Mouse (Mus musculus) G1E (cell line): Measurements from ENCODE around the gene Rps6ka5. TPM values are rescaled to one million over a fixed set of nuclear protein-coding genes. Genes with fewer than 3 reads are reported as not detected.

Experiments used
- ATAC-seq: 2 replicates; pipeline ENCODE4 v1.8.0; 2016; ENCODE audit warnings: mild to moderate bottlenecking; ENCODE audit not compliant: insufficient number of reproducible peaks, poor library complexity, low FRiP score, severe bottlenecking; ENCODE audit errors: extremely low read depth
- DNase-seq: peaks from one replicate; pipeline ENCODE4 v3.0.0; 2012; ENCODE audit warnings: low spot score
- H3K27me3 ChIP-seq: 2 replicates; pipeline ENCODE4 v1.6.1; 2012; ENCODE audit warnings: mild to moderate bottlenecking, low read length, inconsistent platforms; ENCODE audit not compliant: insufficient read depth
- H3K36me3 ChIP-seq: replicated peaks from 2 replicates; pipeline ENCODE3; 2012; ENCODE audit warnings: mild to moderate bottlenecking, inconsistent platforms
- H3K4me1 ChIP-seq: 2 replicates; pipeline ENCODE4 v1.6.1; 2012; ENCODE audit warnings: low read depth, low read length, inconsistent platforms, mixed read lengths; ENCODE audit not compliant: insufficient read depth
- H3K4me3 ChIP-seq: 2 replicates; pipeline ENCODE4 v1.5.1; 2012; ENCODE audit warnings: low read depth, mild to moderate bottlenecking, inconsistent platforms, low read length, moderate library complexity, mixed read lengths
- H3K9me3 ChIP-seq: replicated peaks from 2 replicates; pipeline ENCODE4 v1.6.1; 2012; ENCODE audit warnings: inconsistent platforms
- CTCF ChIP-seq: IDR thresholded peaks from 2 replicates; pipeline ENCODE4 v1.5.1; 2012; ENCODE audit warnings: low read depth, low read length, inconsistent platforms, mixed read lengths
- GATA1 ChIP-seq: IDR thresholded peaks from 2 replicates; pipeline ENCODE4 v1.6.1; 2012; ENCODE audit warnings: borderline replicate concordance, low read length, inconsistent platforms, mixed read lengths
- GATA2 ChIP-seq: IDR thresholded peaks from 2 replicates; pipeline ENCODE4 v1.6.1; 2012; ENCODE audit warnings: low read depth, low read length, inconsistent platforms, borderline replicate concordance
- POLR2AphosphoS5 ChIP-seq: IDR thresholded peaks from 2 replicates; pipeline ENCODE4 v1.6.1; 2012; ENCODE audit warnings: low read depth, low read length, inconsistent platforms; ENCODE audit not compliant: insufficient replicate concordance
- TAL1 ChIP-seq: conservative IDR thresholded peaks from 2 replicates; pipeline ENCODE4 v1.6.1; 2012; ENCODE audit warnings: low read depth, low read length, inconsistent platforms, mixed read lengths
- polyA plus RNA-seq: library from polyadenylated mRNA; stranded (reverse); fragments of >175 nt; gene quantifications from 2 replicates; pipeline ENCODE4 v1.2.3, GENCODE M21; 2012
- total RNA-seq, 2 experiments: library from RNA; stranded (forward) in 1 of 2; stranded (reverse) in 1 of 2; fragments of 200-1000 nt in 1 of 2; fragments of >200 nt in 1 of 2; fragmentation: Nextera tagmentation in 1 of 2; gene quantifications; 2 replicates each; pipeline ENCODE4 v1.2.3; 2014 to 2017

Gene Rps6ka5
- total and polyA plus RNA-seq, 3 experiments = 12.6 to 52.2 (median 41.5) TPM

- no peak overlapping the region; the same call in 1 of the 2 replicates for H3K4me3 ChIP-seq
- peaks cover 32% of the 10 kb centered on the region for H3K36me3 ChIP-seq
- ATAC-seq (peak; percentile 23; the same call in 1 of the 2 replicates), DNase-seq (peak; percentile 34)
- TF ChIP-seq GATA2 = no peak
- no peak for TF ChIP-seq GATA1
- TF ChIP-seq TAL1 = no peak
- TF ChIP-seq CTCF = no peak
- TF ChIP-seq POLR2AphosphoS5 = no peak
- H3K9me3 ChIP-seq = no peaks in the 10 kb centered on the region
- H3K4me1 ChIP-seq = peaks cover 51% of the 10 kb centered on the region
- no peaks in the 10 kb centered on the region for H3K27me3 ChIP-seq
Observed at GRCm38 (mm10) chr12:100681241-100681640, 45.5 kb downstream of the Rps6ka5 start.

DNA sequence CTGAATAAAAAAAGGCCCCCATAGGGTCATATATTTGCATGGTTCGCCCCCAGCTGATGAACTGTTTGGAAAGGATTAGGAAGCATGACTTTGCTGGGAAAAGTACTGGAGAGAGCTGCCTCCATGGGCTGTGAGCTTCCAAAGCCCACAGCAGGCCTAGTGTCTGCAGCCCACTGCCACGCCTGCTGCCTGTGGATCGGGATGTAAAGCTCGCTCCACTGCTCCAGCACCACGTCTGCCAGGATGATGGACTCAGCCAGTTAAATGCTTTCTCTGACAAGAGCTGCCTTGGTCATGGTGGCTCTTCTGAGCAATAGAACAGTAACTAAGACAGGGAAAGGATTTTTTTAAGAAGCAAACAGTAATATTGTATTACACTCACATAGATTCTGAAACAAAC, 46.1 kb downstream of the Rps6ka5 start:
- Histone ChIP-seq H3K27me3 (no peaks in the 10 kb centered on the region), H3K4me3 (peak overlapping the region; percentile 50; the same call in 1 of the 2 replicates), H3K9me3 (no peaks in the 10 kb centered on the region), H3K4me1 (peaks cover 55% of the 10 kb centered on the region), H3K36me3 (peaks cover 38% of the 10 kb centered on the region)
- no peak for DNase-seq
- TF ChIP-seq TAL1 (no peak), CTCF (no peak), GATA2 (no peak), POLR2AphosphoS5 (no peak), GATA1 (no peak)
- ATAC-seq = no peak

DNA sequence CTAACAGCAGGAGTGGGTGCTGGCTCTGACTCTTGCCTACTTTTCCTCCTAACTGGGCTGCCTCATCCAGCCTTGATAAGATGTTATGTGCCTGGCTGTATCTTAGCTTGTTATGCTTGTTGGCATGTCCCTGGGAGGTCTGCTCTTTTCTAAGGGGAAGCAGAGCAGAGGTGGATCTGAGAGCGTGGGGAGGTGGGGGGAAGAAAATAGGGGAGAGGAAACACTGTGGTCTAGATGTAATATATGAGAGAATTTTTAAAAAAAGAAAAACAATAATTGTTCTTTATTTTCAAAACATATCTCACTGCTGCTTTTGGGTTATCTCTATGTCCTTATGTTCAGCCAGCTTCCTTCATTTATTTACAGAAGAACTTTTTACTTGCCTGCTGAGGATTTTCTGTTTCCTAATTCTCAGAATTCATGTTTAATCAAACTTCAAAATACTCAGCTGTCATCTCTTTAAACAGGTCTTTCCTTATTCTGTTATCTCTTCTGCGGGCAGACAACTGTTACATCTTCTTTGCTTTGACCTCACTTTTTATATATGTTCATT, 56.1 kb downstream of the Rps6ka5 start:
- peak; percentile 84 for ATAC-seq
- H3K4me3 ChIP-seq = peak overlapping the region; percentile 33; the same call in 1 of the 2 replicates
- no peaks in the 10 kb centered on the region for H3K9me3 ChIP-seq
- H3K4me1 ChIP-seq = peaks cover 58% of the 10 kb centered on the region
- peaks cover 39% of the 10 kb centered on the region for H3K36me3 ChIP-seq
- no peaks in the 10 kb centered on the region for H3K27me3 ChIP-seq
- peak; percentile 58 for DNase-seq
- TF ChIP-seq TAL1 (peak; percentile 86), GATA2 (no peak)

- Histone ChIP-seq H3K36me3 (peaks cover 49% of the 10 kb centered on the region), H3K4me3 (no peak overlapping the region), H3K9me3 (no peaks in the 10 kb centered on the region), H3K27me3 (no peaks in the 10 kb centered on the region), H3K4me1 (peaks cover 35% of the 10 kb centered on the region)
- no peak for ATAC-seq
- no peak for DNase-seq
- TF ChIP-seq GATA1 (no peak), GATA2 (no peak), POLR2AphosphoS5 (no peak), TAL1 (no peak), CTCF (no peak)
Observed at GRCm38 (mm10) chr12:100665294-100665693, 61.5 kb downstream of the Rps6ka5 start.

DNA sequence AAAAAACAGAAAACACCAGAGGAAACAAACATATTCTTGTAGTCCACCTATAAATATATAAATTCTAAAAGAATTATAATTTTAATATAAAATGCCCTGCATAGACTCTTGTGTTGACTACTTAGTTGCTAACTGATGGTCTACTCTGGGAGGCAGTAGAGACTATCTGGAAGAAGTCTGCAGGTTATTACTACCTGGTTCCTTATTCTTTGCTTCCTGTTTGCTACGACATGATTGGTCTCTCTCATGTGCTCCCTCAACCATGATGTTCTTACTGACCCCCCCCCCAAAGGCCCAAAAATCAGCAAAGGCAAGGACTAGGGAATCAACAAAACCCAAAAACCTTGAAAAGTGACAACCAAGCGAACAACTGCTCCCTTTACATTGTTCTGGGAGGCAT, 66.7 kb downstream of the Rps6ka5 start:
- H3K4me1 ChIP-seq = peaks cover 14% of the 10 kb centered on the region; the same call in 1 of the 2 replicates
- H3K4me3 ChIP-seq = no peak overlapping the region
- ATAC-seq (no peak), DNase-seq (no peak)
- TF ChIP-seq POLR2AphosphoS5 = no peak
- no peak for TF ChIP-seq GATA2
- TF ChIP-seq TAL1 = no peak
- no peaks in the 10 kb centered on the region for H3K27me3 ChIP-seq
- no peaks in the 10 kb centered on the region for H3K9me3 ChIP-seq
- H3K36me3 ChIP-seq = peaks cover 49% of the 10 kb centered on the region

DNA sequence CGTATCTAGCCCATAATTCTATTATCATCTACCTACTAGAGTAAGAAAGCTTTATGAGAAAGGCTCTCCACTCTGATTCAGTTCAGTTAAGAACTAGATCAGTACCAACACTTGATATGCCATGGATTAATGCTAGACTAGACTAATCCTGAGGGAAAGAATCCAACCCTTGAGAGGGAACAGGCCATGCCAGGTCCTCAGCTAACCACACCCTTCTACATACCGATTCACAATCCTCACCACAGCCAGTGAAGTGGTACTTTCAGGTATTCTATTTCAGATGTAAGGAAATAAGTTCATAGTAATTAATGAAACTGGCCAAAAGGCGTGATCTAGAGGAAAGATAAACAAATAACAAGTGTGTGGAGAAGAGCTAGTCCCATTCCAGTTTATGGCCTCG, 70.8 kb downstream of the Rps6ka5 start:
- Histone ChIP-seq H3K4me1 (peaks cover 9% of the 10 kb centered on the region; the same call in 1 of the 2 replicates), H3K9me3 (no peaks in the 10 kb centered on the region), H3K4me3 (no peak overlapping the region), H3K36me3 (peaks cover 47% of the 10 kb centered on the region), H3K27me3 (no peaks in the 10 kb centered on the region)
- TF ChIP-seq GATA2 = no peak
- DNase-seq (no peak), ATAC-seq (no peak)

GRCm38 (mm10) chr12:100641936-100642335, 84.8 kb downstream of the Rps6ka5 start:
- DNase-seq = no peak
- TF ChIP-seq GATA1 (no peak), CTCF (no peak), TAL1 (no peak), GATA2 (no peak), POLR2AphosphoS5 (no peak)
- ATAC-seq = no peak
- Histone ChIP-seq H3K4me3 (no peak overlapping the region), H3K4me1 (peaks cover 25% of the 10 kb centered on the region), H3K36me3 (peaks cover 34% of the 10 kb centered on the region), H3K27me3 (no peaks in the 10 kb centered on the region), H3K9me3 (no peaks in the 10 kb centered on the region)
